Mouse (Mus musculus): ENCODE results near the gene Tmc3.

GRCm38 (mm10) chr7:83572451-83572850 is 12.3 kb upstream of the Tmc3 start:
- TF ChIP-seq CTCF (IDR thresholded peaks at IDR 0.05; ENCODE audit: low read depth, low read length), result no peak
- TF ChIP-seq POLR2AphosphoS5 (IDR thresholded peaks at IDR 0.05; ENCODE audit: insufficient replicate concordance, low read depth, low read length), result no peak
- no peak for TF ChIP-seq TAL1 (conservative IDR thresholded peaks at IDR 0.05; ENCODE audit: low read depth, low read length)
